Mouse (Mus musculus) erythroid progenitor cell, adult 5-6 weeks (primary cell): ENCODE data around the gene Ano1. TPM values are rescaled to one million over a fixed set of nuclear protein-coding genes. Genes with fewer than 3 reads are reported as not detected.

Experiments used
- ATAC-seq: replicated peaks from 2 replicates; pipeline ENCODE4 v1.8.0; 2016; ENCODE audit warnings: moderate number of reproducible peaks, mild to moderate bottlenecking, moderate TSS enrichment, inconsistent platforms; ENCODE audit not compliant: poor library complexity, low FRiP score, severe bottlenecking
- total RNA-seq, 2 experiments: library from RNA; stranded (forward) in 1 of 2; stranded (reverse) in 1 of 2; fragments of 150-400 nt in 1 of 2; fragments of 186-747, 209-891 nt in 1 of 2; gene quantifications; 2 replicates each; pipeline versions ENCODE4 v1.2.3 to v1.2.4; 2015 to 2017; ENCODE audit warnings: low replicate concordance in 2 of 2

Gene Ano1
- total RNA-seq, 2 experiments from 2014 or later, result not detected

GRCm38 (mm10) chr7:144553237-144554122 is 198.3 kb downstream of the Ano1 start, which contains the start of gene Ppfia1:
Ppfia1 (minus strand) TSS chr7:144553729.
- peak; percentile 93 for ATAC-seq

DNA sequence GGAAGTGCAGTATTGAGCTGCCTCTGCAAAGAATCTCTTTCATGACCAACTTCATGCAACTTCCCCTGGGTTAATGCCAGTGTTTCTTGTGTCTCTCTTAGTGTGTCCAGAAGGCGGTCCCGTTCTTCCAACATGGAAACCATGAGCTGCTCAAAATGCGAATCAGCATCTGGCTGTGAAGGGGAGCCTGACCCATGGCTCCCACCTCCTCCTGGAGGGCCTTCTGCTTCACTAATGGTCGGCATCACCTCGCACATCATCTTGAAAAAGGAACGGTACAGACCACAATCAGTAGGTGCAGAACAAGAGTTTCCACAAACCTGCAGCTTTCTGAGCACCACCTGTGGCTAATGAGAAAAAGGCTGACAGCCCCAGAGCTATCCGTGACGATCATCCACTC is 199.5 kb downstream of the Ano1 start:
- ATAC-seq, result no peak

DNA sequence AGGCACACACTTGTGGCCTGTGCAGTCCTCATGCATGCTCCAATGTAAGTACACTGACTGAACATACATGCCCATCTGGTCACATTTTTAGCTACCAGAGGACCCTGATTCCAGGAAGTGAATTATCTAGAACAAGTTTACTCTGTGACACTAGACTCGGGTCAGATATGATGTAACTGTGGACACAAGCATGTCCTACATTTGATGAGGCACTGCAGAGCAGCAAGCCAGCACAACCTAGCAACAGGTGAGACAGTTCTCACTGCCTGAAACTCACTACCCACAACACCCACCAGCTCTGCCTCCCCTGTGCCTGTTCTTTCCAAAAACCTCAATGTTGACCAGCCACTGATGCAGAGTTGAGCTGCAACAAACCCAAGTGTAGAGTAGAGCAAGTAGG is 201.0 kb downstream of the Ano1 start:
- no peak for ATAC-seq

DNA sequence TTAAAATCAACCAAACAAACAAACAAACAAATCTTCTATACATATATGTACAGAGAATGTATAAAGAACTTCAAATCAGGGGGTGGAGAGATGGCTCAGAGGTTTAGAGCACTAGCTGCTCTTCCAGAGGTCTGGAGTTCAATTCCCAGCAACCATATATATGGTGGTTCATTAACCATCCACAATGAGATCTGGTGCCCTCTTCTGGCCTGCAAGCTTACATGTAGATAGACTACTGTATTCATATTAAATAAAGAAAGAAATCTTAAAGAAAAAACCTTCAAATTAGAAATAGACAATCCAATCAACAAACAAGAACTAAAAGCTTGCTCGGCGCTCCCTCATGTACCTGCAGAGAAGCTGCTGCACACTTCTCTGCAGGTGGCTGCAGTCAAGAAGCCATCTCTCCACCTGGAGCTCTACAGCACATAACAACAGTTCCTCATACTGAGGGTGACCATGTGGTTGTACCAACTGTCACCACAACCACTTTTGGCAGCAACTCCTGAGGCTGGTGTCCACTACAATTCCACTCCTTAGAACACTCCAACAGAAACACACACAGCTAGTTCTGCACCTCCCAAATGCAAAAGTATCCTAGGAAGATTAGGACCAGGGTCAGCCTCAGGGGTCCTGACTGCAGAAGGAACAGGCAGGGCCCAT is 201.7 kb downstream of the Ano1 start:
- ATAC-seq, result no peak

- ATAC-seq, result no peak
Observed at GRCm38 (mm10) chr7:144545231-144545630, 206.5 kb downstream of the Ano1 start.

DNA sequence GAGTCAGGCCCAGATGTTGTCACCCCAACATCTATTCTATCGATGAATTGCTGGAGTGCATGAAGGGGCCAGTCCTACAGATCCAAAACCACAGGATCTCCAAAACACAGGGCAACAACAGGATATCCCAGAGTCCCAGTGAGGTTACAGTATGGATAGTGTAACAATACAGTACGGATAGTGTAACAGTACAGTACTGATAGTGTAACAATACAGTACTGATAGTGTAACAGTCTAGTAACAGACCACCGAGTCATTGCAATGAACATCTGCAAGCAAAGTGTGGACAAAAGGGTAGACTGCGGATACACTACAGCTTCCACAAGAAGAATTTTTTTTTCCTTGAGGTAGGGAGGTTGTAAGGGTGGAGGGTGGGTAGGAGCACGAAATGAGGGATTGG is 210.4 kb downstream of the Ano1 start:
- no peak for ATAC-seq

DNA sequence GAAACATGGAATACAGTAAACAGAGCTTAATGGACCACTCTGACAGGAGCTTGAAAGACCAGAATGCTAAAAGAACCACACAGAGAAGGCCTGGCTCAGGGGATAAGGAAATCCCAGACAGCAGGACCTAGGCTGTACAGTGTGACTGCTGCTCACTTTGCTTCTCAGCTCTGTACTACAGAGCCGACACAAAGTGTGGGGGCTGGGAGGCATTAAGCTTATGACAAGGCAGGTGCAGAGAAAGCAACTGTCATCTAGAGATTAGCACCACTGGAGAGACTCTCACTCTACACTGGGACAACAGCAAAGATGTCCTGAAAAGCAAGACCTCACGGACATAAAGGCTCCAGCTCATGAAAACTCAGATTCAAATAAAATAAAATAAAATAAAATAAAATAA is 212.6 kb downstream of the Ano1 start:
- ATAC-seq, result peak; percentile 43

Other genes starting within 250 kb of the Ano1 start
- 24.9 and 83.4 TPM in 2 replicates for gene Ppfia1, start 198.2 kb downstream of the Ano1 start, total RNA-seq (2015; ENCODE audit: low replicate concordance)
- gene Ppfia1, start 198.2 kb downstream of the Ano1 start, total RNA-seq (2017; ENCODE audit: low replicate concordance), result 54.0 and 96.1 TPM in 2 replicates
- gene Fadd, start 169.5 kb downstream of the Ano1 start, total RNA-seq (2015; ENCODE audit: low replicate concordance), result 2.9 and 6.7 TPM in 2 replicates
- 0.51 and 0.91 TPM in 2 replicates for gene Fadd, start 169.5 kb downstream of the Ano1 start, total RNA-seq (2017; ENCODE audit: low replicate concordance)
- gene Fgf3, start 86.1 kb upstream of the Ano1 start, total RNA-seq (2015; ENCODE audit: low replicate concordance), result 0.36 TPM in 1 of 2 replicates, not detected in the other
- gene Fgf3, start 86.1 kb upstream of the Ano1 start, total RNA-seq (2017; ENCODE audit: low replicate concordance), result 1.1 TPM in 1 of 2 replicates, not detected in the other
- gene Fgf4, start 95.4 kb upstream of the Ano1 start, total RNA-seq (2015; ENCODE audit: low replicate concordance), result not detected in 2 replicates
- gene Fgf4, start 95.4 kb upstream of the Ano1 start, total RNA-seq (2017; ENCODE audit: low replicate concordance), result not detected in 2 replicates
- not detected in 2 replicates for gene Fgf15, start 144.6 kb upstream of the Ano1 start, total RNA-seq (2015; ENCODE audit: low replicate concordance)
- gene Fgf15, start 144.6 kb upstream of the Ano1 start, total RNA-seq (2017; ENCODE audit: low replicate concordance), result not detected in 2 replicates
- gene LTO1, start 163.1 kb upstream of the Ano1 start, total RNA-seq (2015; ENCODE audit: low replicate concordance), result 5.4 and 10.8 TPM in 2 replicates
- gene LTO1, start 163.1 kb upstream of the Ano1 start, total RNA-seq (2017; ENCODE audit: low replicate concordance), result 27.9 and 85.0 TPM in 2 replicates
- gene Ccnd1, start 188.0 kb upstream of the Ano1 start, total RNA-seq (2015; ENCODE audit: low replicate concordance), result 1.4 and 1.7 TPM in 2 replicates
- gene Ccnd1, start 188.0 kb upstream of the Ano1 start, total RNA-seq (2017; ENCODE audit: low replicate concordance), result 1.3 and 1.7 TPM in 2 replicates